In genomic region chr15:86213753-86214548, GRCm38 (mm10) we compare ENCODE assay signal across 8 mouse cellular contexts. TPM values are rescaled to one million over a fixed set of nuclear protein-coding genes. Genes with fewer than 3 reads are reported as not detected.
A peak's percentile ranks its signal among the peaks of the same experiment; 100 is the strongest.
DNase-seq lines count a peak whose midpoint lies in the region; ATAC-seq and TF ChIP-seq lines count a peak whose summit lies in the region.

TSS of gene Tbc1d22a (plus strand) at chr15:86214459.

- peak; percentile 89 for DNase-seq in c-Kit-negative CD71-positive TER-119-positive erythroid progenitor cells, embryonic 14.5 days (ENCODE audit: low read depth, low spot score)
- DNase-seq in forebrain, embryonic 10.5 days (ENCODE audit: extremely low spot score, low spot score): peak; percentile 94
- DNase-seq in kidney, postnatal 25 days: peak; percentile 94 to 95
- peak; percentile 88 to 89 (median 89) for DNase-seq in liver, embryonic 14.5 days (ENCODE audit: low read depth in 3 of 3, low spot score in 3 of 3)
- DNase-seq in neural tube, embryonic 11.5 days (ENCODE audit: low spot score): peak; percentile 94
- DNase-seq in stomach, postnatal 0 days (ENCODE audit: low spot score): peak; percentile 94

- H3K4me1 ChIP-seq in forebrain, embryonic 10.5 days: peaks cover 23% of the 10 kb centered on the region
- peaks cover 19% of the 10 kb centered on the region for H3K4me1 ChIP-seq in heart, embryonic 15.5 days (replicated peaks)
- H3K4me1 ChIP-seq in liver, embryonic 14.5 days (replicated peaks; ENCODE audit: control insufficient read depth in 2 of 2, insufficient read depth in 2 of 2, low read length in 1 of 2): peaks cover 2 to 8% of the 10 kb centered on the region in 2 experiments; a peak in 3 of 4 replicates
- peaks cover 12% of the 10 kb centered on the region for H3K4me1 ChIP-seq in neural tube, embryonic 11.5 days (ENCODE audit: control insufficient read depth, insufficient read depth, low read length)
- peaks cover 10% of the 10 kb centered on the region; the same call in 1 of the 2 replicates for H3K4me1 ChIP-seq in stomach, postnatal 0 days (replicated peaks; ENCODE audit: control insufficient read depth, insufficient read depth)

- H3K9ac ChIP-seq in heart, embryonic 15.5 days: peak within 1 kb of the TSS; percentile 82
- H3K9ac ChIP-seq in liver, embryonic 14.5 days (replicated peaks): peak within 1 kb of the TSS; percentile 93
- H3K9ac ChIP-seq in neural tube, embryonic 11.5 days (ENCODE audit: low read length): peak within 1 kb of the TSS; percentile 86
- peak within 1 kb of the TSS; percentile 91 for H3K9ac ChIP-seq in stomach, postnatal 0 days (ENCODE audit: low read length)

- peak within 1 kb of the TSS; percentile 92 for H3K27ac ChIP-seq in forebrain, embryonic 10.5 days
- peak within 1 kb of the TSS; percentile 92 for H3K27ac ChIP-seq in heart, embryonic 15.5 days
- H3K27ac ChIP-seq in liver, embryonic 14.5 days: peak within 1 kb of the TSS; percentile 67
- H3K27ac ChIP-seq in neural tube, embryonic 11.5 days (ENCODE audit: low read depth, low read length): peak within 1 kb of the TSS; percentile 78
- peak within 1 kb of the TSS; percentile 93 for H3K27ac ChIP-seq in stomach, postnatal 0 days (replicated peaks)

- H3K27me3 ChIP-seq in forebrain, embryonic 10.5 days (ENCODE audit: poor library complexity, severe bottlenecking): no peaks in the 10 kb centered on the region
- no peaks in the 10 kb centered on the region for H3K27me3 ChIP-seq in heart, embryonic 15.5 days
- H3K27me3 ChIP-seq in liver, embryonic 14.5 days (ENCODE audit: control insufficient read depth, insufficient read depth, low read length): no peaks in the 10 kb centered on the region
- no peaks in the 10 kb centered on the region for H3K27me3 ChIP-seq in neural tube, embryonic 11.5 days (ENCODE audit: control insufficient read depth, insufficient read depth, low read length)
- no peaks in the 10 kb centered on the region for H3K27me3 ChIP-seq in stomach, postnatal 0 days (ENCODE audit: control insufficient read depth, insufficient read depth, low read length)

- peak; percentile 96 for ATAC-seq in CD4-positive, CD25-positive, alpha-beta regulatory T cell, adult 4 months
- ATAC-seq in heart, embryonic 15.5 days (replicated peaks; ENCODE audit: insufficient number of reproducible peaks, insufficient read depth, low FRiP score, low read depth): peak; percentile 87
- ATAC-seq in liver, embryonic 14.5 days (ENCODE audit: insufficient read depth): peak; percentile 91
- ATAC-seq in neural tube, embryonic 11.5 days (ENCODE audit: insufficient read depth, low FRiP score, low TSS enrichment): peak; percentile 92
- peak; percentile 93 for ATAC-seq in stomach, postnatal 0 days (ENCODE audit: low FRiP score, low TSS enrichment)

- peak within 1 kb of the TSS; percentile 75 for H3K4me3 ChIP-seq in forebrain, embryonic 10.5 days
- H3K4me3 ChIP-seq in heart, embryonic 15.5 days: peak within 1 kb of the TSS; percentile 85
- H3K4me3 ChIP-seq in liver, embryonic 14.5 days (ENCODE audit: insufficient read depth in 1 of 2, low read depth in 2 of 2, low read length in 2 of 2): peak within 1 kb of the TSS; percentile 90 to 93
- H3K4me3 ChIP-seq in neural tube, embryonic 11.5 days (ENCODE audit: low read depth, low read length): peak within 1 kb of the TSS; percentile 86
- peak within 1 kb of the TSS; percentile 80 for H3K4me3 ChIP-seq in stomach, postnatal 0 days (ENCODE audit: low read depth, low read length)

- 0 out of 2 replicates have a peak, but pooled peaks cover 3% of the 10 kb centered on the region for H3K36me3 ChIP-seq in forebrain, embryonic 10.5 days (replicated peaks)
- H3K36me3 ChIP-seq in heart, embryonic 15.5 days: no peaks in the 10 kb centered on the region
- no peaks in the 10 kb centered on the region for H3K36me3 ChIP-seq in liver, embryonic 14.5 days (replicated peaks; ENCODE audit: control insufficient read depth, insufficient read depth, low read depth)
- no peaks in the 10 kb centered on the region for H3K36me3 ChIP-seq in neural tube, embryonic 11.5 days (ENCODE audit: control insufficient read depth, insufficient read depth, low read length)
- H3K36me3 ChIP-seq in stomach, postnatal 0 days (ENCODE audit: control insufficient read depth, insufficient read depth, low read length): no peaks in the 10 kb centered on the region

- H3K4me2 ChIP-seq in heart, embryonic 15.5 days: peak within 1 kb of the TSS; percentile 98
- peak within 1 kb of the TSS; percentile 92 for H3K4me2 ChIP-seq in liver, embryonic 14.5 days (ENCODE audit: low read depth)
- peak within 1 kb of the TSS; percentile 87 for H3K4me2 ChIP-seq in neural tube, embryonic 11.5 days (ENCODE audit: low read depth)
- peak within 1 kb of the TSS; percentile 99 for H3K4me2 ChIP-seq in stomach, postnatal 0 days (replicated peaks; ENCODE audit: low read depth)

- TF ChIP-seq CTCF in liver, embryonic 14.5 days (IDR thresholded peaks at IDR 0.05; ENCODE audit: low read depth): no peak
- no peak for TF ChIP-seq CTCF in stomach, postnatal 0 days (IDR thresholded peaks at IDR 0.05; ENCODE audit: low read depth)

- no peaks in the 10 kb centered on the region for H3K9me3 ChIP-seq in forebrain, embryonic 10.5 days
- no peaks in the 10 kb centered on the region for H3K9me3 ChIP-seq in heart, embryonic 15.5 days (replicated peaks)
- H3K9me3 ChIP-seq in liver, embryonic 14.5 days (ENCODE audit: control insufficient read depth, low read length): no peaks in the 10 kb centered on the region
- H3K9me3 ChIP-seq in neural tube, embryonic 11.5 days (ENCODE audit: control insufficient read depth, low read length): no peaks in the 10 kb centered on the region
- H3K9me3 ChIP-seq in stomach, postnatal 0 days (ENCODE audit: control insufficient read depth, low read length): no peaks in the 10 kb centered on the region

- under 1% methylated on average over 64 of the region's 64 CpGs for WGBS in forebrain, embryonic 10.5 days
- WGBS in heart, embryonic 15.5 days: under 1% methylated on average over 64 of the region's 64 CpGs
- under 1% methylated on average over 64 of the region's 64 CpGs for WGBS in liver, embryonic 14.5 days (ENCODE audit: insufficient replicate concordance)
- under 1% methylated on average over 64 of the region's 64 CpGs for WGBS in neural tube, embryonic 11.5 days
- WGBS in stomach, postnatal 0 days: under 1% methylated on average over 64 of the region's 64 CpGs

- TF ChIP-seq EP300 in liver, embryonic 14.5 days (IDR thresholded peaks at IDR 0.05; ENCODE audit: low read depth): no peak
- TF ChIP-seq EP300 in stomach, postnatal 0 days (optimal IDR thresholded peaks at IDR 0.05): no peak

RNA-seq across cellular contexts. Expression of gene Tbc1d22a, which starts in this region (rescaled TPM):
- 10 to 100 TPM in 1 of 2 experiments, 1 to 10 TPM in 1; 8.4 to 16.2 TPM for polyA plus RNA-seq in CD4-positive, CD25-positive, alpha-beta regulatory T cell, adult 4 months (2017; shearing (Covaris generic))
- 9.5 and 10.8 TPM in 2 replicates for polyA plus RNA-seq in forebrain, embryonic 10.5 days (2016; fragmentation: Nextera tagmentation; extraction: Ambion mirVana)
- 9.2 and 12.5 TPM in 2 replicates for polyA plus RNA-seq in heart, embryonic 15.5 days (2015; fragmentation: Nextera tagmentation; extraction: Ambion mirVana)
- 5.8 and 6.4 TPM in 2 replicates for polyA plus RNA-seq in liver, embryonic 14.5 days (2012; rRNA removed)
- polyA plus RNA-seq in liver, embryonic 14.5 days (2014; fragmentation: Nextera tagmentation; extraction: Ambion mirVana): 4.1 and 4.9 TPM in 2 replicates
- 9.9 TPM in 2 replicates for polyA plus RNA-seq in neural tube, embryonic 11.5 days (2014; fragmentation: Nextera tagmentation; extraction: Ambion mirVana)
- 8.7 TPM in 2 replicates for polyA plus RNA-seq in stomach, postnatal 0 days (2015; fragmentation: Nextera tagmentation; extraction: Ambion mirVana)

Comparison
In these comparisons a context has a peak if more than half of its experiments do, and no peak if none do; other contexts are left out.
1. Peak in every context shown above with its lines: DNase-seq, ATAC-seq, H3K4me3 ChIP-seq and H3K27ac ChIP-seq.